Mouse (Mus musculus): Measurements from ENCODE around the gene Sult1c2. TPM values are rescaled to one million over a fixed set of nuclear protein-coding genes. Genes with fewer than 3 reads are reported as not detected.
"Not testable (repeated sequence)": the region's sequence is repeated elsewhere in the genome, so short reads cannot be mapped to it uniquely, and the experiment has no call there.

Gene Sult1c2
- polyA plus RNA-seq (2012; rRNA removed) = 0.17 and 0.34 TPM in 2 replicates

GRCm38 (mm10) chr17:53846206-53846605 is at the start of gene Sult1c2:
TSS of gene Sult1c2 (minus strand) at chr17:53846339.
- Histone ChIP-seq H3K27me3 (ENCODE audit: control insufficient read depth, insufficient read depth, low read length) (no peaks in the 10 kb centered on the region), H3K4me3 (ENCODE audit: control insufficient read depth, insufficient read depth, low read length) (no peak within 1 kb of the TSS), H3K4me1 (replicated peaks; ENCODE audit: control insufficient read depth, insufficient read depth, low read length) (no peaks in the 10 kb centered on the region), H3K36me3 (ENCODE audit: control insufficient read depth, insufficient read depth, low read length) (no peaks in the 10 kb centered on the region), H3K27ac (ENCODE audit: control insufficient read depth, insufficient read depth, low read length) (no peak within 1 kb of the TSS)
- no peak for DNase-seq
- WGBS = 91% methylated on average over 4 of the region's 4 CpGs
- TF ChIP-seq POLR2A (IDR thresholded peaks at IDR 0.05; ENCODE audit: control insufficient read depth, extremely low read depth, insufficient read depth, low read length, poor library complexity) (no peak), CTCF (IDR thresholded peaks at IDR 0.05; ENCODE audit: borderline replicate concordance, control insufficient read depth, extremely low read depth, insufficient read depth, low read length, poor library complexity) (no peak)

GRCm38 (mm10) chr17:53879006-53879675 is 33.0 kb upstream of the Sult1c2 start:
- not testable (repeated sequence) for H3K4me3 ChIP-seq (ENCODE audit: control insufficient read depth, insufficient read depth, low read length); H3K27ac ChIP-seq (ENCODE audit: control insufficient read depth, insufficient read depth, low read length); H3K27me3 ChIP-seq (ENCODE audit: control insufficient read depth, insufficient read depth, low read length); DNase-seq; H3K4me1 ChIP-seq (replicated peaks; ENCODE audit: control insufficient read depth, insufficient read depth, low read length); H3K36me3 ChIP-seq (ENCODE audit: control insufficient read depth, insufficient read depth, low read length)
- 89% methylated on average over 7 of the region's 7 CpGs for WGBS

GRCm38 (mm10) chr17:53874433-53874832 is 28.3 kb upstream of the Sult1c2 start:
- no peaks in the 10 kb centered on the region for H3K4me1 ChIP-seq (replicated peaks; ENCODE audit: control insufficient read depth, insufficient read depth, low read length)
- no peak overlapping the region for H3K27ac ChIP-seq (ENCODE audit: control insufficient read depth, insufficient read depth, low read length)
- no peak for DNase-seq
- H3K36me3 ChIP-seq (ENCODE audit: control insufficient read depth, insufficient read depth, low read length) = no peaks in the 10 kb centered on the region
- no peaks in the 10 kb centered on the region for H3K27me3 ChIP-seq (ENCODE audit: control insufficient read depth, insufficient read depth, low read length)
- H3K4me3 ChIP-seq (ENCODE audit: control insufficient read depth, insufficient read depth, low read length) = no peak overlapping the region
- no peak for TF ChIP-seq CTCF (IDR thresholded peaks at IDR 0.05; ENCODE audit: borderline replicate concordance, control insufficient read depth, extremely low read depth, insufficient read depth, low read length, poor library complexity)
- TF ChIP-seq POLR2A (IDR thresholded peaks at IDR 0.05; ENCODE audit: control insufficient read depth, extremely low read depth, insufficient read depth, low read length, poor library complexity) = no peak
- WGBS = 75% methylated on average over 2 of the region's 2 CpGs

DNA sequence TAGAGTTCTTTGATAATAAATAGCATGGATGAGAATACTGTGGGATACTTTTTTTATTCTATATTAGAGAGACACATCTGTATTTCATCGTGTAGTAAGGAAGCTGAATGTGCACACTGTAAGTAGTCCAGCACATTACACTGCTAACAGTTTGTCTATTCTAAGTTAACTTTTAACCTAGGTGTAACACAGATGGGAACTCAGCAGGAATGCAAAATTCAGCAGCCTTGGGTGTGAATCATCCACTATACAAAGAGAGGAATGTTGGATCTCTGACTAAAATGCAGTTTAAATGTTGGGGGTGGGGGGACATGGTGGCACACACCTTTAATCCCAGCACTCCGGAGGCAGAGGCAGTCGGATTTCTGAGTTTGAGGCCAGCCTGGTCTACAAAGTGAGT is 26.1 kb upstream of the Sult1c2 start:
- H3K36me3 ChIP-seq (ENCODE audit: control insufficient read depth, insufficient read depth, low read length) = no peaks in the 10 kb centered on the region
- DNase-seq = no peak
- no peak overlapping the region for H3K27ac ChIP-seq (ENCODE audit: control insufficient read depth, insufficient read depth, low read length)
- H3K4me1 ChIP-seq (replicated peaks; ENCODE audit: control insufficient read depth, insufficient read depth, low read length) = no peaks in the 10 kb centered on the region
- H3K27me3 ChIP-seq (ENCODE audit: control insufficient read depth, insufficient read depth, low read length) = no peaks in the 10 kb centered on the region
- TF ChIP-seq POLR2A (IDR thresholded peaks at IDR 0.05; ENCODE audit: control insufficient read depth, extremely low read depth, insufficient read depth, low read length, poor library complexity) = no peak
- no peak for TF ChIP-seq CTCF (IDR thresholded peaks at IDR 0.05; ENCODE audit: borderline replicate concordance, control insufficient read depth, extremely low read depth, insufficient read depth, low read length, poor library complexity)
- 88% methylated on average over 3 of the region's 3 CpGs for WGBS
- no peak overlapping the region for H3K4me3 ChIP-seq (ENCODE audit: control insufficient read depth, insufficient read depth, low read length)

GRCm38 (mm10) chr17:53869931-53870330 is 23.8 kb upstream of the Sult1c2 start:
- no peak overlapping the region for H3K27ac ChIP-seq (ENCODE audit: control insufficient read depth, insufficient read depth, low read length)
- no peaks in the 10 kb centered on the region for H3K27me3 ChIP-seq (ENCODE audit: control insufficient read depth, insufficient read depth, low read length)
- H3K4me3 ChIP-seq (ENCODE audit: control insufficient read depth, insufficient read depth, low read length) = no peak overlapping the region
- no peak for DNase-seq
- TF ChIP-seq POLR2A (IDR thresholded peaks at IDR 0.05; ENCODE audit: control insufficient read depth, extremely low read depth, insufficient read depth, low read length, poor library complexity) = no peak
- no peak for TF ChIP-seq CTCF (IDR thresholded peaks at IDR 0.05; ENCODE audit: borderline replicate concordance, control insufficient read depth, extremely low read depth, insufficient read depth, low read length, poor library complexity)
- no peaks in the 10 kb centered on the region for H3K4me1 ChIP-seq (replicated peaks; ENCODE audit: control insufficient read depth, insufficient read depth, low read length)
- H3K36me3 ChIP-seq (ENCODE audit: control insufficient read depth, insufficient read depth, low read length) = no peaks in the 10 kb centered on the region

DNA sequence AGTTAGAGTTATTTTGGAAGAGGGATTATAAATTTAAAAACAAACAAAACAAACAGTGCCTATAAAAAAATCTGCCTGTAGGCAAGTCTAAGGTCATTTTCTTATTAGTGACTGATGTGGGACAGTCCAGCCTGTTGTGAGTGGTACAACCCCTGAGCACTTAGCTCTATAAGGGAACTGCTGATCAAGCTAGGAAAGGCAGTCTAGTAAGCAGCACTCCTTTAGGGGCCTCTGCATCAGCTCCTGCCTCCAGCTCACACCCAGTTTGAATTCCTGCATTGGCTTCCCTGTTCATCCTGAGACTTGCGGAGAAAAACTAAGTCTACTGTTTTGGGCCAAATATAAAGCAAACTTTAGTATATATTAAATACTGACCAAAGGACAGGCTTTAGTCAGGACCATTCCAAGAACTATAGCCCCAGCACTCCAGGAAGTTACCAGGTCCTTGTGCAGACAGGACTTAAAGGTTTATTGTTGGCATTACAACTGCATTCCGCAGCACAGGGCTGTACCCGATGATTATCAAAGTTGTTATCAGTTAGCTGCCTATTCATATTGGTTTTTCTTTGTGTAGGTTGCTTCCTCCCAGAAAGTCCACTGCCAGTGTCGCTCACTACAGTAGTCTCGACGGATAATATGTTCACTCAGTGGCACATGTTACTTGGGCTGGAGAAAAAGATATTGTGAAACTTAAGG is 19.3 kb upstream of the Sult1c2 start:
- 68% methylated on average over 6 of the region's 6 CpGs for WGBS
- no peak overlapping the region for H3K4me3 ChIP-seq (ENCODE audit: control insufficient read depth, insufficient read depth, low read length)
- no peaks in the 10 kb centered on the region for H3K36me3 ChIP-seq (ENCODE audit: control insufficient read depth, insufficient read depth, low read length)
- no peaks in the 10 kb centered on the region for H3K4me1 ChIP-seq (replicated peaks; ENCODE audit: control insufficient read depth, insufficient read depth, low read length)
- no peak overlapping the region for H3K27ac ChIP-seq (ENCODE audit: control insufficient read depth, insufficient read depth, low read length)
- no peak for DNase-seq
- TF ChIP-seq POLR2A (IDR thresholded peaks at IDR 0.05; ENCODE audit: control insufficient read depth, extremely low read depth, insufficient read depth, low read length, poor library complexity) (no peak), CTCF (IDR thresholded peaks at IDR 0.05; ENCODE audit: borderline replicate concordance, control insufficient read depth, extremely low read depth, insufficient read depth, low read length, poor library complexity) (no peak)
- no peaks in the 10 kb centered on the region for H3K27me3 ChIP-seq (ENCODE audit: control insufficient read depth, insufficient read depth, low read length)

GRCm38 (mm10) chr17:53860548-53860947 is 14.4 kb upstream of the Sult1c2 start:
- Histone ChIP-seq H3K27me3 (ENCODE audit: control insufficient read depth, insufficient read depth, low read length) (no peaks in the 10 kb centered on the region), H3K27ac (ENCODE audit: control insufficient read depth, insufficient read depth, low read length) (no peak overlapping the region), H3K36me3 (ENCODE audit: control insufficient read depth, insufficient read depth, low read length) (no peaks in the 10 kb centered on the region), H3K4me1 (replicated peaks; ENCODE audit: control insufficient read depth, insufficient read depth, low read length) (no peaks in the 10 kb centered on the region), H3K4me3 (ENCODE audit: control insufficient read depth, insufficient read depth, low read length) (no peak overlapping the region)
- TF ChIP-seq POLR2A (IDR thresholded peaks at IDR 0.05; ENCODE audit: control insufficient read depth, extremely low read depth, insufficient read depth, low read length, poor library complexity) (no peak), CTCF (IDR thresholded peaks at IDR 0.05; ENCODE audit: borderline replicate concordance, control insufficient read depth, extremely low read depth, insufficient read depth, low read length, poor library complexity) (no peak)
- DNase-seq = no peak

Measured in thymus, adult 2 months (tissue).